Mouse (Mus musculus): Measurements from ENCODE around the gene Grap.

The Grap gene

DNA sequence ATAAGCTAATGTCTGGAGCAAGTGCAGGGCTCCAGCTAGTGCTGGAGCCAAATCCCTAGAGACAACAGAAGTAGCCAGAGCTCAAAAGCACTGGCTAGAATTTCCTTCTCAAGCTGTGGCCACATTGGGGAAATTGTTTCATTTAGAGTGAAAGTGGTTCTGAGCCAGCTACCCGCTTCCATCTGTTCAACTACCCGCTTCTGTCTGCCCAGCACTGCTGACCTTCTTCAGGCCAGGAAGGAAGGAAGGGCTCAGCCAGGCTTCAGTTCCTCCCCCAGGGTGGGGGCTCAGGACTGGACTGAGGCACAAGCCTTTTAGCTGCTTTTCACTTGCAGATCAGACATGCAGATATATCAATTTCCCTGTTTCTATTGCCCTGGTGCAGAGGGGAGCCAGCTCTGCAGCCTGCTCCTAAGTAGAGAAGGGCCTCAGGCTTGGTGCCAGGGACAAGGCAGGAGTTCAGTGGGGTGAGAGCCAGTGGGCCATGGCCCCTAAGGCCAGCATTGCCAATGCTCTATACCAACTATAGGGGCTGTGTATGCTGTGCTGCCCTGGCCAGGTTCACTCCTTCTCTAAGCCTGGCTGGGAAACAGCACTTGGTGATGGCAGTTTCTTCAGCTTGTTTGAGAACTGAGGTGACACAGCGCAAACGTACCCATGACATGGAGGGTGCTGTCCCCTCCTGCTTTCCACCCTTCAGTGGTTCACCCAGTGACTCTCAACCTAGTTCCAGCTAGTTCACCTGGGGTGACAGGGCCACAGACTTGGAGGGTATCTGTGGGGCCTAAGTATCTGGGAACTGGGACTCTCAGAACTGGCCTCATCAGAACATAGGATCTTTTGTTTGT lies 6.2 kb downstream of the Grap start:
- DNase-seq: no peak

DNA sequence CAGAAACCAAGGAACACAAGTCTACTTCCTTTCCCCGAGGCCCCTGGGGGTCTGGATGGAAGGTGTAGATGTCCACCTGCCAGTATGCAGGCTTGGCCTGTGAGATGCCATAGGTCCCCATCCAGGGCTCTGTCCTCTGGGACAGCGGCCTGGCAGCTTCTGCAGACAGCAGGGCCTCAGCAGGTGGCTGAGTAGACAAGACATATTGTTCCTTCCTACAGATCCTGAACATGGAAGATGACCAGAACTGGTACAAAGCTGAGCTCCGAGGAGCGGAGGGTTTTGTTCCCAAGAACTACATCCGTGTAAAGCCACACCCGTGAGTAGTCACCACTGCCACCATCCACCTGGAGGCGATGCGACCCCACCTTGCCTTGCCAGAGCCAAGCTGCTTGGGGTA lies 6.9 kb downstream of the Grap start:
- DNase-seq: no peak

DNA sequence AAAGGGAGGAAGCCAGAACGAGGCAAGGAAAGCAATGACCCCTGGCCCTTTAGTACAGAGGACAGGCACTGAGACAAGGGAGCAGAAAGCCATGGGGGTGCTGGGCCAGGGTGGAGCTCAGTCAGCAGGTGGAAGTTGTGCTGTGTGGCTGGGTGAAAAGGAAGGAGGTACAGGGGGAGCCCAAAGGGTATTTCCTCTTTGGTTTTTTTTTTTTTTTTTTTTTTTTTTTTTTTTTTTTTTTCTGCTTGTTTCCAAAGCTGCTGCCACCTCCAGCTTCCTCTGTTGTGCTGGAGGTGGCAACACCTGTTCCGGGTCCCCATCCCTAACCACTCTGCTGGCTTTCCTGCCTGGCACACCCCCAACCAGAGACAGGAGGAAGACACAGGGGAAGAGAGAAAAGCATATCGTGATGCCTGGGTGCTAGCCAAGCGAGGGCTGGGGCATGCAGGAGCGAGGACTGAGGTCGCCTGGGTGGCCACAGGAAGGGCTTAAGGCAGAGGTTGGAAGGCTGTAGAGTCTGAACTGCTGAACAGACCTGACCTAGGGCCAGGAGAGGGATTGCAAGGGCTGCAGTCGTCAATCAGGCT lies 7.8 kb downstream of the Grap start:
- DNase-seq: peak; percentile 59

DNA sequence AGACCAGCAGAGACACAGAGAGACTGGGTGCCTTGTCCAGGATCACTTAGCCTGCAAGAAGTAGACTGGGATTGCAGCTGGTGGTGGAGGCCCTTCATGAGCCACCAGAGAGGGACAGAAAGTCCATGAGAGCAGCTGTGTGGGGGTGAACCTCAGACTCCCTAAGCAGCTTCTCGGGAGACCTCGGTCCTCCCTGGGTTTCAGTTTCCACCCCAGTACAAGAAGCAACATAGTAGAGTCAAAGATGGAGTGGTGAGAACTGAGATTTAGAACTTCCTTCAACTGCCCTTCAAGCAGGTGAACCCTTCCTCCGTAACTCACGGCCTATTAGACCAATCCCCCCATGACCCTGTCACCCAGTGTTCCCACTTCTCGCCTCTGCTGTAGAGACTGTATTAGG lies 9.1 kb downstream of the Grap start:
- DNase-seq: no peak

DNA sequence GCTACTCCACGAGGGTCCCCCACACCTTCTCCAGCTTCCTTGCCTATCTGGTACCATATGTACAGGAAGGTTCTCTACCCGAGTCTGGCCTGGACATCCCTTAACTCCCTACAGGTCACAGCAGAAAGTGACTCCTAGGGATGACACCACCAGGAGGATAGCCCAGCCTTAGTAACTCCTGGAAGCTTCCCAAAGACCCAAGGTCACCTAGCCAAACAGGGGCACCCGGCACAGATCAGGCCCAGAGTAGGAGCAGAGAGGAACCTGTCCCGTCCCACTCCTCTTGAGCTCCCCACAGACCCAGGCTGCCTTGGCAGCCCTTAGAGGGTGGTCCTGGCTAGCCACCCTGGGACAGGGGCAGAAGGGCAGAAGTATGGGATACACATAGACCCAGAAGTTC lies 12.3 kb downstream of the Grap start:
- DNase-seq: no peak

DNA sequence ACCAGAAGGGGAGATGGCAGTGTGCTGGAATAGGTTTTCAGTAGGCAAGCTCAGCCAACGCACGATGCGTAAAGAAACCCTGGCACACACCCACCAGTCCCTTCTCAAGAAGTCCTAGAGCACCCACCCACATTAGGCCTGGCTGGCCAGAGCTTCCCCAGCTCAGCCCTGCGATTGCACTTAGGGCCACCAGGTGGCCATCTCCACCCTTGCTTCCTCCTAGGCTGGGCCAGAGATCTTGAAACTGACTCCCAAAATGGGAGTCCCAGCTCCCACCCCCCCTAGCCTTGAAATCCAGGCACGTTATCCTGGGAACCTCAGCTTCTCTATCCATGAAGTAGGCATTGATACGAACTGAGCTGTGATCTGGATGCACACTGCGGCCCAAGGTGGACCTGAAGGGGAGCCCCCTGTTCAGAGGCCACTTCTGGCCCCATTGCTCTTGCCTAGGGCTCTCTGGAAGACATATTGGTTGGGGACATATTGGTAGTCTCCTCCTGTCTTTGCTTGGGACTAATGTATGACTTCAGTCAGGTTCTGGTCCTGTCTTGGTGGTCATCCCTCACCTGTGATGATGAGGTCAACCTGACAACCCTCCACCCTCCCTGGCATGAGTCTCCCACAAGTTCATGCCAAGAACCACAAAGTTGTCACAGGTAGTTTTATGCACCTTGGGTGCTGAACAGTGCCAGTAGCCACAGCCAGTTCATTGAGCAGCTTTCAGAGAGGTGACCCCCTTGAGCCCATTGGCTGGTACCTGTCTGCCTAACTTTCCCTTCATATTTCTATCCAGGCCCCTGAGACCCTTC lies 13.1 kb downstream of the Grap start:
- no peak for DNase-seq

DNA sequence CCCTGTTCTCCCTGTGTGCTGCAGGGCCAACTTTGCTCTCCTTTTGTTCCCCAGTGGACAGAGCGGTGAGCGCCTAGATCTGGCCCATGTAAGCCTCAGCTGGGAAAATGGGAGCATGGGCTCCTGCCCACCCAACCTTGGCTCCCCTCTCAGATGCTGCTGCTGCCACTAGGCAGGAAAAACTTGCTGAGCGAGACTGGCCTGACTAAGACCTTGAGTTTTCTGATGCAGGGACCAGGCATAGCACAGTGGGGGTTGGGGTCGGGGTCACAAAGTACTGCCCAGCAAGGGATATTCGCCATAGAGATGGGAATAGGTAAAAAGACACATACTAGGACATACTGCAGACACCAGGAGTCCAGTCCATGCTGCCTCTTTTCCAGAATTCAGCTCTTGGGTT lies 14.2 kb downstream of the Grap start:
- no peak for DNase-seq

DNA sequence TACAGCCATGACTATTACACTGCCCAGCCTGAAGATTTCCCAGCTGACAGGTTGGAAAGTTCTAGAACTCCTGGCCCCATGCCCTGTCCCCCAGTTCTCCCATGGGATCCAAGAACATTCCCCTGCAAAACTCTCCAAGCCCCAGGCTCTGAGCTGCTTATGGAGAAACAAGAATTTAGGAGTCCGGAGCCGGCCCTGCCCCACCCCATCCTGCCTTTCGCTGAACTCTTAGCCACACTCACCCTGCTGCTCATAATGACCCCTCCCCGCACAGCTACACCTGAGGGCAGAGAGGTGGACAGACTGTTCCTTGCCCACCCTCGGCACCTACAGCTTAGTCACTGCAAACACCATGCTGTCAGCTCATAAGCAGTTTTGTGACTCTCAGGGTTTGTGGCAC lies 14.7 kb downstream of the Grap start:
- DNase-seq: no peak

DNA sequence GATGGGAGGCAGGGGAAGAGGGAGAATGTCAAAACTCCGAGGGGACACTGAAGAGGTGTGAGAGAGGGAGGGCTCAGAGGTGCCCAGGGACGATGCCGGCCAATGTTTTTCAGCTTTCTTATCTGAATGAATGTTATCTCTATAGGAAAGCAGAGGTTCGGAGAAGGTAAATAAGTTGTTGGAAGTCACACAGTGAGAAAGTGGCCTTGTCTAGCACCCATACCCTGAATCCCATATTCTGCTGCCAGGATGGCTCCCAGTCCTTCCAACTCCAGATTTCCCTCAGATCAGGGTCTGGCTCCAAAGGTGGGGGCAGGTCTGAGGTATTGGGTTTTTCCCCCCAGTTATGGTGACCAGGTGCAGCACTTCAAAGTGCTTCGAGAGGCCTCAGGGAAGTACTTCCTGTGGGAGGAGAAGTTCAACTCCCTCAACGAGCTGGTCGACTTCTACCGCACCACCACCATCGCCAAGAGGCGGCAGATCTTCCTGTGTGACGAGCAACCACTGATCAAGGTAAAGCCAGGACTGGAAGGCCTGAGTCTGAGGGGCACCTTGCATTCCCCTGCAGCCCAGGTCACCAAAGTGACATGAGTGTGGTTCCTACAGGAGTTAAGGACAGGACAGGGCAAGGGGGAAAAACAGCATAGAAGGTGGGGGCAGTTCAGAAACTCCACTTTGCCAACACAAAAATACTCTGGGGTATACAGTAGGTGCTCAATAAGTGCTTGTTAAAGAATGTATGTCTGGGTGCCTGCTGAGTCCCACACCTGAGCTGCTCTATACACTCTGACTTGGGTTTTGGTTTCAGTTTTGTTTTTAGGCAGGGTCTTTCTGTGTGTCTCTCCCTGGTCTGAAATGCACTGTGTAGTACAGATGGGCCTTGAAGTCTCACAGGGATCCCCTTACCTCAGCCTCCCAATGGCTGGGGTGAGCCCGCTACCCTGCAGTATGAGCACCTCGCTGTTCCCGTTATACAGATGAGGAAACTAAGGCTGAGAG lies 16.7 kb downstream of the Grap start:
- DNase-seq: peak; percentile 60

DNA sequence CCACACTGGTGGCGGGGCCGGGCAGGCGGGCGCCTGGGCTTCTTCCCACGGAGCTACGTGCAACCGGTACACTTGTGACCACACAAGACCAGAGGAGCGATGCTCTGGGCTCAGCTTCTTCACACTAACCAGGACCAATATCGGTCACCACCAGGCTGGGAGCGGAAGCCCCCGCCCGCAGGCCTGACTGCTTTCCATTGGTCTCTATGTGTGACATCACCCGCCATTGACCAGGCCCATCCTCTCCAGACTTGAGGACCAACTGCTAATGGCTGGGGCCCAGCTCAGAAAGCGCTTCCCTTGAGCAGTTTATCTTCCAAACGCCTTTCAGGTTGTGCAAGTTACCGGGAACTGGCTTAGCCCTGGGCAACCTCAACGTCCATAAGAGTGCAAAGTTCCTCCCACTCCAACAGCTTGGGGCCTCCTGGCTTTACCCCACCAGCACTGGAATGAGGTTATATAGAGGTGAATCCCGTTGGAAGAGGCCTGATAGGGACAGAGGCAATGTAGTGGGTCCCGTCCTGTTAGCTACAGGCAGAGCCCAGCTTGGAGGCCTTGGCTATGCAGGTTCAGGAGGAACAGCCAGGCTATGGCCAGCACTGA lies 18.8 kb downstream of the Grap start:
- no peak for DNase-seq

DNA sequence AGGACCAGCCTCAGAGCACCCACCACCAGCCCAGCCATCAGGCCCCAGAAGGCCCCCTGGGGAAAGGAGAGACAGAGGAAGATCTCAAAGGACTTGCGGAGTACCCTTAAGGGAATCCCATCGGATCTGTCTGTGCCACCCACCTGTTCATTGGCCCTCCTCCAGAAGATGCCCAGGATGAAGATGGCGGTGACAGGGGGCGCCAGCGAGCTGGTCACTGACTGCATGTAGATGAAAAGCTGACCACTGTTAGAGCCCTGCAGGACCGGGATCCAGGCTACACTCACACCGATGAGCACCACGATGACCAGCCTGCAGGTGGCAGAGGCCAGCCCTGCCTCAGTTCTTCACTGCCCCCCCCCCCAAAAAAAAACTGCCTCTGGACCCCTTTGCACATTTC lies 20.6 kb downstream of the Grap start:
- no peak for DNase-seq

DNA sequence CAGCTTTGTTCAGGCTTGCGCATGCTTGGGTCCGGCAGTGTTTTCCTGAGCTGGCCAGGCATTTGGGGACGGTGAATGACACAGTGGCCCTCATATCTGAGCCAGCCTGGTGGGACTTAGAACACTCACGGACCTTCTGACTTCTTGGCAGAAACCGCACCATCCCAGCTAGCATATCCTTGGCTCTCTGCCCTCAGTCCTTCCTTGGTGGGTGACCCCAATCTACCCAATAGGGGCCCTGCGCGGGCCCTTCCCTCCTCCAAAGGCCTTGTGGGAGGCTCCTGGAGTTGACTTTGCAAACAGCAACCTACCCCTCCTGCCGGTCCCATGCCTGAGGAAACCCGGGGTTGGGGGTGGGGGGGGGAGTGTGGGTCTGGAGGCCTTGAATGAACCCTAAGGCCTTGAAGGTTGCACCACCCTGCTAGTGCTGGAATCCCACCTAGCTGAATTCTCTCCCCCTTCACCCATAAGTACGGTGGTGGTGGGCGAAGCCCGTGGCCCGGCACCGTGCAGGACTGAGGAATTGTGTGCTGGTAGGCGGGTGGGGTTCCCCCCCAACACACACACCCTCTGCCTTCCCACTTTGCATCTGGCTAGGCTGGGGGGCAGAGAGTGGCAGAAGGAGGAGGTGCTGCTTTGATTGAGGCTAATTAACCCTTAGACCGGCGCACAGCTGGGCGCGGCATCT lies 21.2 kb downstream of the Grap start:
- no peak for DNase-seq

DNA sequence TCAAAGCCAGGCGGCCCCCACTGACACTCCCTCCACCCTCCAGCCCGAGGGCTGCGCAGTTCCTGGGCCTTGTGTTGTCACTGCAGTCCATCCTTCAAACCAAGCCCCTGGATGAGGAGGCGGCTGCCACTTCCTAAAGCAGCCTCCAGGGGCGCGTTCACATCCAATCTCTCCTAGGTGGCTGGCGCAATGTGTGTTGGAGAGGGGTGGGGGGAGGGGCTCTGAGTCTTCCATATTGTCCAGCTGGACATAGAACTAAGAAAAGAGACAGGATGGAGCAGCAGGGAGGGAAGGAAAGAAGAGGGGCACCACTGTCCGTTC lies 21.7 kb downstream of the Grap start:
- no peak for DNase-seq

DNA sequence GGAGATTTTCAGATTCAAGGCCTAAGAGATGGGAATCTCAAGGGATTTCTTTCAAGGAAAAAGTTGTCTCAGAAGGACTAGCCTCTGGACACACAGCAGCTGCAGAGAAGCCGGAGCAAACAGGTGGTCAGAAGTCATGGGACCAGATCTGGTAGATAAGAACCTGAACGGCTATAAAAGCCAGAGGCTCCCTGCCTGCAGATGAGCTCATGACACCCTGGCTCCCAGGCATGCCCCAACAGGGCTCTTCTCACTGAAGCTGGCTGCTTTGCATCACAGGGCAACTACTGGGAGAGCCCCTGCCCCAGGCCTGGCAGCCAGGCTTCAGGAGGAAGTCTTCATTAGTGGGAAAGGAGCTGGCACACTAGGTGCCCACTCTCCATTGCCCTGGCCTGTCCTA lies 22.3 kb downstream of the Grap start:
- no peak for DNase-seq

DNA sequence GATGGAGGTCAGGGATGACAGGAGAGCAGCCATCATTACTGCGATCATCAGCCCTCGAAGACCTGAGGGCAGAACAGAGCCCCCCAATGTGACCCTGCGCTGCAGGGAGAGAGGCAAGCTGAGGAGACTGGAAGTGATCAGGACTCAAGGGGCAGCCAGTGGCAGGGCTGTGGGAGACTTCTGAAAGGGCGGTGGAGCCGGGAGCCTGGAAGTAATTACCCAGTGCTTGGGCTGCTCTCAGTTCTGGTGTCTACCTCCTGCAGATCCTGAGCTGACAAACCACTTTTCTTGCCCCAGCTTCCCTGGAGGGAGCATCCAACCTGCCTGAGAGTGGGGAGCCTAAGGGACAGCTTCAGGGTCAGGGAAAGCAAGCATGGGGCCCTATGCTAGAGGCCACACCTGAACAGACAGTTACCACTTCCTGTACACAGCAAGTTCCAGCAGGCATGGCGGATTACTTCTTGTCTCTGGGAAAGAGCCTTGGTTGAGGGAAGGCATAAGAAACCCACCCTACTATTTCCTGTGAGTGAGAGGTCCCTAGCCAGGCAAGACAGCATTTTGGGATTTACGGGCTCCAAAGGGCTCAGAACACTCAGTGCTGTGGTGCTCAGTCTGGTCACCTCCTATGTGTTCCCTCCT lies 23.3 kb downstream of the Grap start:
- no peak for DNase-seq

DNA sequence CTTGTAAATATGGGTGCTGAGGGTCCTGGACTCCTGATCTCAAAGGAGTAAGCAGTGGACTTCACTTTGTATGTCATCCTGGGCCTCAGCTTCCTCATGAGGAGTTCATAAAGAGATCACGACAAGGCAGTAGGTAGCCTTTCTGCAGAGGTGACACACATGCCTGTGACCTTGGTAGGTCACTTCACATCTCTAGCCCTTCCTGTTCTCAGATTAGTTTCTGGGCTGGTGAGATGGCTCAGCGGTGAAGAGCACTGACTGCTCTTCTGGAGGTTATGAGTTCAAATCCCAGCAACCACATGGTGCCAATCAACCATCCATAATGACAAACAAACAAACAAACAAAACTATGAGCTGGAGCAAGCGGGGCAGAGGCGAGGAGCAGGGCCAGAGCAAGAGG lies 24.6 kb downstream of the Grap start:
- DNase-seq: no peak

DNA sequence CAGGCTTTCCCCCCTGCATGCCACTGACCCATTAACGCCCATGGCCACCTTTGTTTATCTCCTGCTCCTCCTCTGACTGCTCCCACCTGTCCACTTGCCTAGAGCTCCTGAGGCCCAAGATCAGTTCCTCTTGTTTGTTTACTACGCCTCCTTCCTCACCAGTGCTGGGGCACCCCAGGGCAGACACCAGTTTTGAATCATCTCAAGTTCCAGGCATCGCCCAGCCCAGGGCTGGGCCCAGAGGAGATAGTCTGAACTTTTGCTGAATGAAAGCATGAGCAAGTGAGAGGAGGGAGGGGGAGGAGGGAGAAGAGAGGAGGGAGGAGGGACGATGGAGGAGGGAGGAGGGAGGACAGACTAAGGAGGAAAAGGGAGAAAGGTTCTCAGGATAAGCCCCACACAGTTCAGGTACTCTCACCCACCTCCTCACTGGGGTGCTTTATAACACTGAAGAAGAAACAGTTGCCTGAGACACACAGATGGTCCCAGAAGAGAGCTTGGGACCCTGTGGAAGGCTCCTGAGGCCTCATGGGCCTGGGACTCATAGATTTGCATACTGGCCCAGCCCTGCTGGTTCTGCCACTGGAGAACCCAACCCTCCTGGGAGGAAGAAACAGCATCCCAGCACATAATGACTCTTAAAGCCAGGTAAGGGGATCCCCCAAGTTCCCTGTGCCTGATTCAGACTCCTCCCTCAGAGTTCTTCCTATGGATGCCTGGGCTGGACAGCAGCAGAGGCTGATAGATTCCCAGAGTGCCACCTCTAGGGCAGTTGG lies 26.2 kb downstream of the Grap start:
- DNase-seq: no peak

DNA sequence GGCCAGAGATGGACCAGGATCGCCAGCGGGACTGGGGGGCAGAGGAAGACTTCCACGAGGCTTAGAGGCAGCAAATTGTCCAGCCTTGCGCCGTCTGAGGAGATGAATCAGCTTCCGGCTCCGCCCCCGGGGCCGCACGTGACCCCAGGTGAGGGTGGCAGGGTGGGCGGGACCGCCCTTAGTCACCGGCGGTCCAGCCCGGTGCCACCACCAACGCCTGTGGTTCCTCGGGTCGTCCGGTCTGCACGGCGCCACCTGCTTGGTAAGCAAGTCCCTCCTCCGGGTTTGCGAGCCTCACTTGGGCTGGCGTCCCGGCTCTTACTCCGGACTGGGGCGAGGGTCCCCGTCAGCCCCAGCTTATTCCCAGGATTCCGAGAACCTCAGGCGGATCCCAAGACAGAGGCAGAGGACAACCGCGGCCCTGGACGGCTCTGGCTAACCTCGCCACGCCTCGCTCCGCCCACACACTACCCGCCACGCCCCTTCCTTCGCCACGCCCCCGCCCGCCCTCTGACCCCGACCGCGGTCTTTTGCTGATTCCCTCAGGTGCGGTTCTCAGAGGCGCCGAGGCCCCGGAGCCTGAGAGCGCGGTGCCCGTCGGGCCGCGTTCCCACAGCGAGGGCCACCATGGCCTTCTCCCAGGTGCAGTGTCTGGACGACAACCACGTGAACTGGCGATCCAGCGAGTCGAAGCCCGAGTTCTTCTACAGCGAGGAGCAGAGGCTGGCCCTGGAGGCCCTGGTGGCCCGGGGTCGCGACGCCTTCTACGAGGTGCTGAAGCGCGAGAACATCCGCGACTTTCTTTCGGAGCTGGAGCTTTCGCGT lies 31.1 kb downstream of the Grap start, which contains the start of gene Fam83g:
TSS of gene Fam83g (plus strand) at position 185 of the 825 bp plus-strand sequence.
- peak; percentile 78 for DNase-seq

DNA sequence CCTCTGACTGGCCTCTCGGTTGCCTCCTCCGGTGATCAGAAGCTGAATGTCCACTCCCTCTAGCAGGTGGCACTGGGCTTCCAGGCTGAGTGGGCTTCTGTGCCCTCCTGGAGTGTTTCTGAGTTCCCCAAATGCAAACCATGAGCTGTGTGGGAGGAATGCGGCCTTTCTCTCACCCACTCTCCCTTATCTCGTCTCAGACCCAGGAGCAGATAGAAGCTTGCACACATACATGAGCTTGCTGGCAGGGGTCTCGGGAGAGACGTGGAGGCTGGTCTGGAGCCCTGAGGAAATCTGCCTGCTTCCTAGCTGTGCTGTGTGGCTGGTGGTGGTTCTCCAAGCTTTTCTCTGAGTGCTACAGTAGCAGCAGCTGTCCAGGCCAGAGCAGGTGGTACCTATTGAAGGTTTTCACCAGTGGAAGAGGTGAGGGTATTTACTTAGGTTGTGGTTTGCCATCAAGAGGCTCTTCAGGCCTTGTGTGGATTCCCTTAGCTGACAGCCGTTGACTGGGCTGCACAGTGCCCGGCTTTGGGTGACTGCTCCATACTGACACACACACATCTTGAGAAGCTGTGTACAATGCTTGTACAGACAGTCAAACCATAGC lies 32.2 kb downstream of the Grap start:
- DNase-seq: no peak
